Mouse (Mus musculus) adrenal gland, postnatal 0 days (tissue): ENCODE results near the gene Obox1. TPM values are rescaled to one million over a fixed set of nuclear protein-coding genes. Genes with fewer than 3 reads are reported as not detected.

ENCODE experiments used
- polyA plus RNA-seq: library from polyadenylated mRNA; unstranded; fragments of >200 nt; fragmentation: Nextera tagmentation; extraction: Ambion mirVana; gene quantifications from 2 replicates; pipeline ENCODE4 v1.2.1, GENCODE M21; 2015

Obox1 gene
- polyA plus RNA-seq, result not detected in 2 replicates

DNA sequence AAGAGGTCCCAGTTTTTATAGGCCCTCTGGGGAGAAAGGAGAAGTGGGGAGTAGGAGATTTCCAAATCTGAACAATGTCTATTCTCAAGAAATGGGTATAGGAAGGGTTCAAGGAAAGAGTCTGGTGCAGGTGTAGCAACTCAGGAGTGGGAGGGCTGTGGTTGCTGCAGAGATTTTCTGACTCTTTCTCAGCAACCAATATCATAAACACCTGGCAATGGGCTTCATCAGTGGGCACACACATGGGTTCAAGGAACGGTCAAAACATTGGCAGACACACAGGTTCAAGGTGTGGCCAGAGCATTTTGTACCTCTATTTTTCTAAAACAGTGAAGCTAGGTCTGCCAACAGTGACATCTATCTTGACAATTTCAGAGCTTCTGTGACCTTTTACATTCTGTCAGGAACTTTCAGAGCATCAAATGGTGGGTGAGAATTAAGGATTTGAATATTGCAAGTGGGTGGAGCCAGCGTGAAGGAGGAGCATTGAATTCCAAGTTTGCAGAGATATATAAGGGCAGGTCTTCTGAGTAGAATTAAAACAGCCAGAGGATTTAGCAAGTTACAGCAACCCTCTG is at the start of gene Obox1, which contains the start of gene Obox2:
Obox1 (plus strand) TSS at position 528 of the 578 bp plus-strand sequence.
Obox2 (plus strand) TSS at position 301 of the 578 bp plus-strand sequence.

Other genes with a start within 250 kb of the Obox1 start
- gene Obox2, start 227 bp upstream of the Obox1 start, polyA plus RNA-seq, result not detected in 2 replicates